8 mouse cellular contexts compared by ENCODE assay signal in genomic region chr3:95894317-95895160, GRCm38 (mm10). TPM values are rescaled to one million over a fixed set of nuclear protein-coding genes. Genes with fewer than 3 reads are reported as not detected.
A peak's percentile ranks its signal among the peaks of the same experiment; 100 is the strongest.
DNase-seq lines count a peak whose midpoint lies in the region; ATAC-seq and TF ChIP-seq lines count a peak whose summit lies in the region.

No protein-coding gene starts in this region.

- H3K4me3 ChIP-seq in erythroblast, embryonic 14.5 days (replicated peaks) = peak overlapping the region; percentile 72
- H3K4me3 ChIP-seq in stomach, postnatal 0 days (ENCODE audit: low read depth, low read length) = peak overlapping the region; percentile 58

- DNase-seq in left cerebral cortex, postnatal 25 days (ENCODE audit: low spot score in 2 of 2) = peak; percentile 53 to 64
- no peak for DNase-seq in left cerebral cortex, adult 8-10 months (ENCODE audit: low spot score in 2 of 2)
- DNase-seq in adrenal gland, postnatal 36 days = peak; percentile 83
- DNase-seq in heart, postnatal 14 days = peak; percentile 62 to 79
- peak; percentile 77 to 84 for DNase-seq in kidney, postnatal 4 days
- DNase-seq in lung, postnatal 4 days = peak; percentile 77 to 80
- peak; percentile 54 for DNase-seq in stomach, postnatal 0 days (ENCODE audit: low spot score)

- H3K9me3 ChIP-seq in erythroblast, embryonic 14.5 days (ENCODE audit: control insufficient read depth, low read length) = no peaks in the 10 kb centered on the region
- no peaks in the 10 kb centered on the region for H3K9me3 ChIP-seq in stomach, postnatal 0 days (ENCODE audit: control insufficient read depth, low read length)

- H3K27me3 ChIP-seq in erythroblast, embryonic 14.5 days (ENCODE audit: control insufficient read depth) = peaks cover 20% of the 10 kb centered on the region
- H3K27me3 ChIP-seq in stomach, postnatal 0 days (ENCODE audit: control insufficient read depth, insufficient read depth, low read length) = no peaks in the 10 kb centered on the region

- no peak for TF ChIP-seq CTCF in stomach, postnatal 0 days (IDR thresholded peaks at IDR 0.05; ENCODE audit: low read depth)

- TF ChIP-seq EP300 in stomach, postnatal 0 days (optimal IDR thresholded peaks at IDR 0.05) = no peak

- H3K4me1 ChIP-seq in erythroblast, embryonic 14.5 days (ENCODE audit: control insufficient read depth) = peaks cover 40% of the 10 kb centered on the region
- H3K4me1 ChIP-seq in stomach, postnatal 0 days (replicated peaks; ENCODE audit: control insufficient read depth, insufficient read depth) = 0 out of 2 replicates have a peak, but pooled peaks cover 3% of the 10 kb centered on the region

- H3K27ac ChIP-seq in stomach, postnatal 0 days (replicated peaks) = peak overlapping the region; percentile 87

- intact Hi-C loops in left cerebral cortex, postnatal 25 days (cut with DNase I) = no loop called here
- intact Hi-C loops in heart, postnatal 14 days (cut with DNase I) = no loop called here

- whole genome bisulfite sequencing in stomach, postnatal 0 days = 5% methylated on average over 14 of the region's 16 CpGs

- peak overlapping the region; percentile 74 for H3K9ac ChIP-seq in stomach, postnatal 0 days (ENCODE audit: low read length)

- H3K36me3 ChIP-seq in erythroblast, embryonic 14.5 days (ENCODE audit: control insufficient read depth) = peaks cover 13% of the 10 kb centered on the region
- H3K36me3 ChIP-seq in stomach, postnatal 0 days (ENCODE audit: control insufficient read depth, insufficient read depth, low read length) = 0 out of 2 replicates have a peak, but pooled peaks cover 5% of the 10 kb centered on the region

- H3K4me2 ChIP-seq in stomach, postnatal 0 days (replicated peaks; ENCODE audit: low read depth) = peak overlapping the region; percentile 77

- ATAC-seq in stomach, postnatal 0 days (ENCODE audit: low FRiP score, low TSS enrichment) = 0 out of 2 replicates have a peak, but pooled peaks have one; percentile 1

RNA-seq across cellular contexts. Expression of gene Aph1a, which starts 0.8 kb away (rescaled TPM):
- 10 to 100 TPM; 69.0 to 78.5 TPM for total RNA-seq in left cerebral cortex, postnatal 25 days (2021)
- total RNA-seq in left cerebral cortex, adult 8-10 months (2022) = 10 to 100 TPM; 65.4 to 77.7 (median 72.4) TPM
- total RNA-seq in adrenal gland, postnatal 36 days (2021) = 100 to 1,000 TPM; 108 to 138 TPM
- 3.5 and 4.3 TPM in 2 replicates for polyA plus RNA-seq in erythroblast, embryonic 14.5 days (2012)
- 100 to 1,000 TPM; 113 to 114 TPM for total RNA-seq in heart, postnatal 14 days (2021)
- polyA plus RNA-seq in stomach, postnatal 0 days (2015; fragmentation: Nextera tagmentation; extraction: Ambion mirVana) = 33.4 and 37.6 TPM in 2 replicates

RNA-seq across cellular contexts. Expression of gene BC028528, which starts 2.7 kb away (rescaled TPM):
- 1 to 10 TPM; 4.5 to 5.8 TPM for total RNA-seq in left cerebral cortex, postnatal 25 days (2021)
- 10 to 100 TPM in 1 of 4 experiments, 1 to 10 TPM in 3; 6.0 to 14.9 (median 8.1) TPM for total RNA-seq in left cerebral cortex, adult 8-10 months (2022)
- total RNA-seq in adrenal gland, postnatal 36 days (2021) = 10 to 100 TPM in 1 of 2 experiments, 1 to 10 TPM in 1; 8.4 to 11.3 TPM
- not detected in 2 replicates for polyA plus RNA-seq in erythroblast, embryonic 14.5 days (2012)
- total RNA-seq in heart, postnatal 14 days (2021) = 10 to 100 TPM; 24.0 to 24.6 TPM
- polyA plus RNA-seq in stomach, postnatal 0 days (2015; fragmentation: Nextera tagmentation; extraction: Ambion mirVana) = 14.2 and 14.8 TPM in 2 replicates

RNA-seq across cellular contexts. Expression of gene Car14, which starts 10.0 kb away (rescaled TPM):
- total RNA-seq in left cerebral cortex, postnatal 25 days (2021) = 10 to 100 TPM in 1 of 2 experiments, 1 to 10 TPM in 1; 9.3 to 10.1 TPM
- 10 to 100 TPM; 12.2 to 20.3 (median 14.2) TPM for total RNA-seq in left cerebral cortex, adult 8-10 months (2022)
- 1 to 10 TPM; 1.3 to 1.6 TPM for total RNA-seq in adrenal gland, postnatal 36 days (2021)
- not detected in 2 replicates for polyA plus RNA-seq in erythroblast, embryonic 14.5 days (2012)
- total RNA-seq in heart, postnatal 14 days (2021) = 100 to 1,000 TPM; 153 to 157 TPM
- 0.68 and 1.1 TPM in 2 replicates for polyA plus RNA-seq in stomach, postnatal 0 days (2015; fragmentation: Nextera tagmentation; extraction: Ambion mirVana)

RNA-seq across cellular contexts. Expression of gene Ciart, which starts 12.5 kb away (rescaled TPM):
- 10 to 100 TPM; 13.0 to 21.3 TPM for total RNA-seq in left cerebral cortex, postnatal 25 days (2021)
- 10 to 100 TPM; 27.0 to 55.7 (median 48.4) TPM for total RNA-seq in left cerebral cortex, adult 8-10 months (2022)
- total RNA-seq in adrenal gland, postnatal 36 days (2021) = 1 to 10 TPM; 2.2 to 3.2 TPM
- 0.05 and 0.33 TPM in 2 replicates for polyA plus RNA-seq in erythroblast, embryonic 14.5 days (2012)
- total RNA-seq in heart, postnatal 14 days (2021) = 1 to 10 TPM; 2.8 to 3.0 TPM
- polyA plus RNA-seq in stomach, postnatal 0 days (2015; fragmentation: Nextera tagmentation; extraction: Ambion mirVana) = 2.3 and 3.2 TPM in 2 replicates

RNA-seq across cellular contexts. Expression of gene Mrps21, which starts 23.2 kb away (rescaled TPM):
- total RNA-seq in left cerebral cortex, postnatal 25 days (2021) = 100 to 1,000 TPM; 153 to 158 TPM
- 100 to 1,000 TPM; 139 to 170 (median 151) TPM for total RNA-seq in left cerebral cortex, adult 8-10 months (2022)
- total RNA-seq in adrenal gland, postnatal 36 days (2021) = 100 to 1,000 TPM; 272 to 276 TPM
- polyA plus RNA-seq in erythroblast, embryonic 14.5 days (2012) = 17.3 and 50.1 TPM in 2 replicates
- total RNA-seq in heart, postnatal 14 days (2021) = 100 to 1,000 TPM; 275 to 290 TPM
- polyA plus RNA-seq in stomach, postnatal 0 days (2015; fragmentation: Nextera tagmentation; extraction: Ambion mirVana) = 283 and 301 TPM in 2 replicates

Comparison
In these comparisons a context has a peak if more than half of its experiments do, and no peak if none do; other contexts are left out.
1. DNase-seq: peak in left cerebral cortex, postnatal 25 days (2 of 2), adrenal gland, postnatal 36 days (2 of 2), heart, postnatal 14 days (2 of 2), kidney, postnatal 4 days (2 of 2), lung, postnatal 4 days (2 of 2) and stomach, postnatal 0 days (single experiment); none in left cerebral cortex, adult 8-10 months (0 of 2).
2. RNA of gene Car14, which starts 10.0 kb away (total RNA-seq): 153 to 157 TPM in heart, postnatal 14 days; 12.2 to 20.3 TPM in left cerebral cortex, adult 8-10 months, 9.3 to 10.1 TPM in left cerebral cortex, postnatal 25 days and 1.3 to 1.6 TPM in adrenal gland, postnatal 36 days; every median in the first group is over 4 times any median in the second.